Mouse (Mus musculus) neural tube, embryonic 11.5 days (tissue): ENCODE measurements at regions not wholly inside any gene's neighbourhood (a gene's known extent, or its start where the extent isn't known, plus 50 kb on each side); places are given as distances from the start of the nearest gene placed in this dataset.

Experiments
- ATAC-seq: fragments of 200-750 bp; cut with Nextera tagmentation; 2 replicates; pipeline ENCODE4 v1.8.0; 2017; ENCODE audit warnings: moderate number of reproducible peaks, mild to moderate bottlenecking, moderate TSS enrichment, moderate library complexity; ENCODE audit not compliant: insufficient read depth, low FRiP score, low TSS enrichment
- DNase-seq: peaks from one replicate; pipeline ENCODE4 v3.0.0-alpha.2; 2015; ENCODE audit warnings: low spot score
- H3K27ac ChIP-seq: fragments of 300-500 bp; sonication (generic); 2 replicates; pipeline ENCODE4 v1.5.1; 2014; ENCODE audit warnings: low read depth, mild to moderate bottlenecking, low read length
- H3K27me3 ChIP-seq: fragments of 300-500 bp; sonication (generic); 2 replicates; pipeline ENCODE4 v1.6.1; 2014; ENCODE audit warnings: mild to moderate bottlenecking, low read length, mixed read lengths; ENCODE audit not compliant: control insufficient read depth, insufficient read depth
- H3K36me3 ChIP-seq: fragments of 300-500 bp; sonication (generic); 2 replicates; pipeline ENCODE4 v1.6.1; 2014; ENCODE audit warnings: mild to moderate bottlenecking, low read length, moderate library complexity, mixed read lengths; ENCODE audit not compliant: control insufficient read depth, insufficient read depth
- H3K4me1 ChIP-seq: fragments of 300-500 bp; sonication (generic); 2 replicates; pipeline ENCODE4 v1.6.1; 2014; ENCODE audit warnings: low read length, mixed read lengths; ENCODE audit not compliant: control insufficient read depth, insufficient read depth
- H3K4me2 ChIP-seq: fragments of 300-500 bp; sonication (generic); 2 replicates; pipeline ENCODE4 v1.6.1; 2014; ENCODE audit warnings: low read depth, mild to moderate bottlenecking, moderate library complexity
- H3K4me3 ChIP-seq: fragments of 300-500 bp; sonication (generic); 2 replicates; pipeline ENCODE4 v1.5.1; 2014; ENCODE audit warnings: low read depth, low read length
- H3K9ac ChIP-seq: fragments of 300-500 bp; sonication (generic); 2 replicates; pipeline ENCODE4 v1.6.1; 2014; ENCODE audit warnings: mild to moderate bottlenecking, low read length
- H3K9me3 ChIP-seq: fragments of 300-500 bp; sonication (generic); 2 replicates; pipeline ENCODE4 v1.6.1; 2016; ENCODE audit warnings: low read length; ENCODE audit not compliant: control insufficient read depth
- WGBS: fragments of 180-500 bp; shearing (Covaris S2); extraction: QIAGEN DNeasy Blood & Tissue Kit; methylation state at CpG from one replicate; pipeline ENCODE4 v1.1.7; 2014; 5-methylcytosine and 5-hydroxymethylcytosine counted together

- DNase-seq (no peak), ATAC-seq (no peak)
- Histone ChIP-seq H3K4me2 (no peak overlapping the region), H3K9ac (no peak overlapping the region), H3K27ac (no peak overlapping the region), H3K27me3 (no peaks in the 10 kb centered on the region), H3K4me3 (no peak overlapping the region), H3K9me3 (no peaks in the 10 kb centered on the region), H3K4me1 (no peaks in the 10 kb centered on the region), H3K36me3 (no peaks in the 10 kb centered on the region)
- 89% methylated on average over 2 of the region's 2 CpGs for WGBS
Observed at GRCm38 (mm10) chr1:185695394-185695793, 240.7 kb downstream of the Slc30a10 start.

GRCm38 (mm10) chr1:185699758-185700157 is 245.1 kb downstream of the Slc30a10 start:
- DNase-seq (no peak), ATAC-seq (no peak)
- no peak overlapping the region for H3K9ac ChIP-seq
- H3K27ac ChIP-seq = no peak overlapping the region
- H3K4me2 ChIP-seq = no peak overlapping the region
- no peaks in the 10 kb centered on the region for H3K27me3 ChIP-seq
- no peak overlapping the region for H3K4me3 ChIP-seq
- H3K36me3 ChIP-seq = no peaks in the 10 kb centered on the region
- H3K4me1 ChIP-seq = no peaks in the 10 kb centered on the region
- WGBS = 86% methylated on average over 6 of the region's 6 CpGs
- H3K9me3 ChIP-seq = no peaks in the 10 kb centered on the region

GRCm38 (mm10) chr1:185726324-185726723 is 271.7 kb downstream of the Slc30a10 start:
- ATAC-seq = no peak
- H3K27ac ChIP-seq = no peak overlapping the region
- H3K9me3 ChIP-seq = no peaks in the 10 kb centered on the region
- no peak overlapping the region for H3K4me3 ChIP-seq
- no peak overlapping the region for H3K9ac ChIP-seq
- H3K4me2 ChIP-seq = no peak overlapping the region
- WGBS = 83% methylated on average over 2 of the region's 2 CpGs
- DNase-seq = no peak
- H3K27me3 ChIP-seq = no peaks in the 10 kb centered on the region
- H3K36me3 ChIP-seq = no peaks in the 10 kb centered on the region
- H3K4me1 ChIP-seq = no peaks in the 10 kb centered on the region

GRCm38 (mm10) chr1:185726811-185727210 is 272.2 kb downstream of the Slc30a10 start:
- Histone ChIP-seq H3K9me3 (no peaks in the 10 kb centered on the region), H3K27ac (no peak overlapping the region), H3K9ac (no peak overlapping the region), H3K36me3 (no peaks in the 10 kb centered on the region), H3K4me3 (no peak overlapping the region), H3K4me2 (no peak overlapping the region), H3K27me3 (no peaks in the 10 kb centered on the region), H3K4me1 (no peaks in the 10 kb centered on the region)
- DNase-seq (no peak), ATAC-seq (no peak)

GRCm38 (mm10) chr1:185727749-185728148 is 273.1 kb downstream of the Slc30a10 start:
- Histone ChIP-seq H3K9me3 (no peaks in the 10 kb centered on the region), H3K4me3 (no peak overlapping the region), H3K9ac (no peak overlapping the region), H3K4me2 (no peak overlapping the region), H3K27ac (no peak overlapping the region), H3K4me1 (no peaks in the 10 kb centered on the region), H3K27me3 (no peaks in the 10 kb centered on the region), H3K36me3 (no peaks in the 10 kb centered on the region)
- DNase-seq (no peak), ATAC-seq (no peak)
- 62% methylated on average over 4 of the region's 4 CpGs for WGBS

- H3K27me3 ChIP-seq = no peaks in the 10 kb centered on the region
- H3K4me3 ChIP-seq = no peak overlapping the region
- no peaks in the 10 kb centered on the region for H3K4me1 ChIP-seq
- 82% methylated on average over 3 of the region's 3 CpGs for WGBS
- no peak overlapping the region for H3K4me2 ChIP-seq
- no peak overlapping the region for H3K27ac ChIP-seq
- H3K9me3 ChIP-seq = no peaks in the 10 kb centered on the region
- ATAC-seq = no peak
- no peak for DNase-seq
- no peak overlapping the region for H3K9ac ChIP-seq
- H3K36me3 ChIP-seq = no peaks in the 10 kb centered on the region
Observed at GRCm38 (mm10) chr1:185728406-185728805, 273.8 kb downstream of the Slc30a10 start.

GRCm38 (mm10) chr1:185731062-185731461 is 276.4 kb downstream of the Slc30a10 start:
- Histone ChIP-seq H3K36me3 (no peaks in the 10 kb centered on the region), H3K4me3 (no peak overlapping the region), H3K27ac (no peak overlapping the region), H3K9me3 (no peaks in the 10 kb centered on the region), H3K9ac (no peak overlapping the region), H3K4me1 (no peaks in the 10 kb centered on the region), H3K4me2 (no peak overlapping the region), H3K27me3 (no peaks in the 10 kb centered on the region)
- 70% methylated on average over 9 of the region's 9 CpGs for WGBS
- DNase-seq (peak; percentile 19), ATAC-seq (no peak)

- no peaks in the 10 kb centered on the region for H3K9me3 ChIP-seq
- 76% methylated on average over 2 of the region's 2 CpGs for WGBS
Observed at GRCm38 (mm10) chr1:185736773-185737172, 282.1 kb downstream of the Slc30a10 start.

GRCm38 (mm10) chr1:185741034-185741890 is 286.6 kb downstream of the Slc30a10 start:
- no peaks in the 10 kb centered on the region for H3K4me1 ChIP-seq
- no peak overlapping the region for H3K27ac ChIP-seq
- no peak overlapping the region for H3K9ac ChIP-seq
- H3K4me3 ChIP-seq = no peak overlapping the region
- no peaks in the 10 kb centered on the region for H3K27me3 ChIP-seq
- H3K9me3 ChIP-seq = no peaks in the 10 kb centered on the region
- ATAC-seq = no peak
- no peak for DNase-seq
- 77% methylated on average over 11 of the region's 11 CpGs for WGBS
- no peaks in the 10 kb centered on the region for H3K36me3 ChIP-seq
- no peak overlapping the region for H3K4me2 ChIP-seq

More at GRCm38 (mm10) chr1:185736773-185737172, 282.1 kb downstream of the Slc30a10 start:
- Histone ChIP-seq H3K9ac (no peak overlapping the region), H3K36me3 (no peaks in the 10 kb centered on the region), H3K4me1 (no peaks in the 10 kb centered on the region), H3K27me3 (no peaks in the 10 kb centered on the region), H3K4me3 (no peak overlapping the region), H3K27ac (no peak overlapping the region), H3K4me2 (no peak overlapping the region)
- no peak for ATAC-seq
- DNase-seq = no peak
